Mouse (Mus musculus): ENCODE data around the gene Ggt6.

DNA sequence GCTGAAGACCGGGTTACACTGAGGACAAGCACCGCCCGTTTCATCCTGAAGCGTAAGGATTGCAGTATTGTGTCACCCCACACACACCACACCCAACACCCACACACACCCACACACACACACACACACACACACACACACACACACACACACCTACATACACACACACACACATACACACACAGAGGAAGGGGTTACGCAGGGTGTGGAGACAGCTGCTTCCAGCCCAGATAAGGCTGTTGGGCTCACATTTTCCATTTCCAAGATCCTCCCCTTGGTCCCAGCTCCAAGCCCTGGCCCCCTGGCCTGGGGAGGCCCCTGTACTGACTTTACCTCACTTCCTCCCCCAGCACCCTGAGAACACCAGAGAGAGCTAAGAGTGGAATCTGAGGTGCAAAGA, 18.7 kb upstream of the Ggt6 start:
- TF ChIP-seq POLR2A (IDR thresholded peaks at IDR 0.05; ENCODE audit: borderline replicate concordance, extremely low read depth, insufficient read depth, insufficient read length, poor library complexity, severe bottlenecking) (no peak), CTCF (IDR thresholded peaks at IDR 0.05; ENCODE audit: borderline replicate concordance, extremely low read depth, insufficient read depth, insufficient read length) (no peak)
